Mouse (Mus musculus) adipose tissue, adult 10 weeks (tissue): ENCODE data around the gene Crygb. TPM values are rescaled to one million over a fixed set of nuclear protein-coding genes. Genes with fewer than 3 reads are reported as not detected.

ENCODE experiments used
- polyA plus RNA-seq: library from polyadenylated mRNA; stranded (reverse); fragments of 350-450 nt; fragmentation: Illumina TruSeq; extraction: RNeasy Lipid Tissue Mini Kit (QIAGEN cat#74804); gene quantifications from one replicate; pipeline ENCODE4 v1.2.3, GENCODE M21; 2014; ENCODE audit warnings: low read depth, low replicate concordance

The Crygb gene
- polyA plus RNA-seq: not detected

GRCm38 (mm10) chr1:65082188-65082587 is at the start of gene Crygb:
Gene Crygb (minus strand): TSS chr1:65082288.

GRCm38 (mm10) chr1:65122574-65123372 is 40.7 kb upstream of the Crygb start, which contains the start of gene D630023F18Rik:
Gene D630023F18Rik (minus strand): TSS chr1:65123214.

GRCm38 (mm10) chr1:65119438-65119837 is 37.4 kb upstream of the Crygb start, which contains the start of gene Gm28845:
Gene Gm28845 (minus strand): TSS chr1:65119558.

GRCm38 (mm10) chr1:65103273-65103672 is 21.2 kb upstream of the Crygb start, which contains the start of gene Cryga:
Gene Cryga (minus strand): TSS chr1:65103373.

GRCm38 (mm10) chr1:65073589-65073988 is 8.5 kb downstream of the Crygb start, which contains the start of gene Crygc:
Gene Crygc (minus strand): TSS chr1:65073689.

GRCm38 (mm10) chr1:65063352-65063751 is 18.7 kb downstream of the Crygb start, which contains the start of gene Crygd:
Gene Crygd (minus strand): TSS chr1:65063452.

GRCm38 (mm10) chr1:65050952-65051351 is 31.1 kb downstream of the Crygb start, which contains the start of gene Cryge:
Gene Cryge (minus strand): TSS chr1:65051149.

GRCm38 (mm10) chr1:65032641-65033040 is 49.4 kb downstream of the Crygb start, which contains the start of gene Akr1cl:
Gene Akr1cl (minus strand): TSS chr1:65032759.

Other genes with a start within 250 kb of the Crygb start
- 6.6 TPM for gene Plekhm3, start 125.5 kb downstream of the Crygb start, polyA plus RNA-seq
- 5.0 TPM for gene Akr1cl, start 49.5 kb downstream of the Crygb start, polyA plus RNA-seq
- gene Cryge, start 31.1 kb downstream of the Crygb start, polyA plus RNA-seq: not detected
- gene Crygd, start 18.8 kb downstream of the Crygb start, polyA plus RNA-seq: not detected
- not detected for gene Crygc, start 8.6 kb downstream of the Crygb start, polyA plus RNA-seq
- gene Cryga, start 21.1 kb upstream of the Crygb start, polyA plus RNA-seq: not detected
- gene Gm28845, start 37.3 kb upstream of the Crygb start, polyA plus RNA-seq: not detected
- not detected for gene D630023F18Rik, start 40.9 kb upstream of the Crygb start, polyA plus RNA-seq
- gene Idh1, start 104.2 kb upstream of the Crygb start, polyA plus RNA-seq: 106 TPM
- 10.2 TPM for gene Pikfyve, start 104.4 kb upstream of the Crygb start, polyA plus RNA-seq
- not detected for gene Pth2r, start 199.8 kb upstream of the Crygb start, polyA plus RNA-seq